Mouse (Mus musculus) cerebellum, adult (tissue): Measurements from ENCODE around the gene Ms4a4b.
"Not testable (repeated sequence)": the region's sequence is repeated elsewhere in the genome, so short reads cannot be mapped to it uniquely, and the experiment has no call there.

ENCODE experiments used
- ATAC-seq: cut with Nextera tagmentation; 2 replicates; pipeline ENCODE4 v1.9.2; 2017; ENCODE audit warnings: mild to moderate bottlenecking, moderate library complexity, mixed read lengths; ENCODE audit not compliant: insufficient number of reproducible peaks, low FRiP score, low TSS enrichment

The Ms4a4b gene

DNA sequence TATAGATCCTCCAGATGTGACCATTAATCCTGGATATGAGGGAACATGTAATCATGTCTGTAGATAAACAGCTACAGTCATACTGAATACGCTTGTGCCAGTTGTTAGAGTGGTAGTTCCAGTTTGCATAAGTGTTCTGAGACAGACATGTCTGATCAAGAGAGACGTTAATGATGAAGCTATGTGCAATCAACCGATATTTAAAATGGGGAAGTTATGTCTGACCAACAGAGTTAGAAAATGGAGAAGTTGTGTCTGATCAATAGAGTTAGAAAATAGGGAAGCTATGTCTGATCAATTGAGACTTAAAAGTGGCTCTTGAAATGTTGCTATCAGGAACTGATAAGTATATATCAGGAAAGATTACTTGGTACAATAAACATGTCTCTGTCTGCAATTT, 41.9 kb downstream of the Ms4a4b start:
- no peak for ATAC-seq

DNA sequence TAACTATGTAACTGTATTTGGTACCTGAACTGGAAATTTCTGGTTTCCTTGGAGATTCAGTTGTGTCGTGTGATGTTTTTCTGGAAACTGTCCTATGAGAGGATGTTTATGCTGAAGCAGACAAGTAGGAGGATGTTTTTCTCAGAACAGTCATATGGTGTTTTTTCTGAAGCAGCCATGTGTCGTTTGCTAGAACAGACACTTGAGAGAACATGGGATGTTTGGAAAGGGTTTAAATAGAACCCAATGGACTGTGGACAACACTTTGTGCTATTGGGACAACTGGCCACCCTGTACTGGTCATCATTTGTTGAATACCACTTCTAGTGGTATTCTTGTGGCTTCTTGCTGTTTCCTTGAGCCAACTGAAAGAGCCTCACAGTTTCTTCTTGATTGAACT, 42.4 kb downstream of the Ms4a4b start, which contains the start of gene Gm8369:
Gene Gm8369, plus strand, starts transcription at position 193 of the 400 bp plus-strand sequence.
- ATAC-seq, result no peak

DNA sequence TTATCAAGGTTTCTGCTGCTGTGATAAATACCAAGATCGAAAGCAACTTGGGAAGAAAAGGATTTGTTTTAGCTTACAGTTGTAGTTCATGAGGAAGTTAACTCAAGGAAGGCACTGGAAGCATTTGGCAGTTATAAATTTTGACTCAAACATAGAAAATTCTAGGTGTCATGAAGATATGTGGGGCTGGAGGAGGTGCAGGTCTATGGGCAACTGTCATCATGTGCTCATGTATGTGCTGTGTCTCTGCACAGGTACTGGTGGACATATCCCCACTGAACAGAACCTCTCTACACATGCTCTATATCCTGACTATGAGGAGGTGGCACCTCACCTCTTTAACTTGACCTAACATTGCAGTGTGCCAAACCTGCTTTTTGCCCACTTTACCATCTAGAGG, 43.2 kb downstream of the Ms4a4b start:
- ATAC-seq, result no peak

DNA sequence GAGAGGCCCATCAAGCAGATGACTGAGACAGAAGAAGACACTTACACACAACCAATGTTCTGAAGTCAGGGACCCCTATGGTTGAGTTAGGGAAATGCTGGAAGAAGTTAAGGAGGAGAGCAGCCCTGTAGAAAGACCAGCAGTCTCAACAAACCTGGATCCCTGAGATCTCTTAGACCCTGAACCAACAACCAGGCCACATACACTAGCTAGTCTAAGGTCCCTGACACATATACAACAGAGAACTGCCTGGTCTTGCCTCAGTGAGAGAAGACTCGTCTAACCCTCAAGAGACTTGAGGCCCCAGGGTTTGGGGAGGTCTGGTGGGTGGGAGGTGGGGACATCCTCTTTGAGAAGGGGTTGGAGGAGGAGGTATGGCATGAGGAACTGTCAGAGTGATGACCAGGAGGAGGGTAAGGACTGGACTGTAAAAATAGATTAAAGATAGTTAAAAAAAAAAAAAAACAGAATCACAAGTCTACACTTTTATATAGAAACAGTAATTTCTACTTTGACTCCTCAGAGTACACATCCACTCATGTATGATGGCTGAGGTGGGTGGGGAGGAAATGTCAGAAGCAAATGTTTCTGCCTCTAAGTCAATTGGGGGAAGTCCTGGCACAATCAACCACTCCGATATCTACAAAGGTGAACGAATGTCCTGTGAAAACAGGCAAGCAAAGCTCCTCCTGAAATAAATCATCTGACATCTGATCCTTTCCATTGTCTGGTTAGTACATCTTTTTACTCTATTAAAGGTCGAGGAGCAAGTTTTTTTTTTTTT, 48.2 kb downstream of the Ms4a4b start:
- ATAC-seq, result no peak

DNA sequence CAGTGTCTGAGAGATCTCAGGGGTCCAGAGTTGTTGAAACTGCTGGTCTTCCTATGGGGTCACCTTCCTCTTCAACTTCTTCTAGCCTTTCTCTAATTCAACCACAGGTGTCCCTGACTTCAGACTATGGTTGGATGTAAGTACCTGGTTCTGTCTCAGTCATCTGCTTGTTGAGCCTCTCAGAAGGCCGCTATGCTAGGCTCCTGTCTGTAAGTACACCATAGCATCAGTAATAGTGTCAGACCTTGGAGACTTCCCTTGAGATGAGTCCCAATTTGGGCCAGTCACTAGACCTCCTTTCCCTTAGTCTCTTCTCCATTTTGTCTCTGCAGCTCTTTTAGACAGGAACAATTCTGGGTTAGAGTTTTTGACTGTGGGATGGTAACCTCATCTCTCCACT, 49.3 kb downstream of the Ms4a4b start:
- ATAC-seq, result no peak

DNA sequence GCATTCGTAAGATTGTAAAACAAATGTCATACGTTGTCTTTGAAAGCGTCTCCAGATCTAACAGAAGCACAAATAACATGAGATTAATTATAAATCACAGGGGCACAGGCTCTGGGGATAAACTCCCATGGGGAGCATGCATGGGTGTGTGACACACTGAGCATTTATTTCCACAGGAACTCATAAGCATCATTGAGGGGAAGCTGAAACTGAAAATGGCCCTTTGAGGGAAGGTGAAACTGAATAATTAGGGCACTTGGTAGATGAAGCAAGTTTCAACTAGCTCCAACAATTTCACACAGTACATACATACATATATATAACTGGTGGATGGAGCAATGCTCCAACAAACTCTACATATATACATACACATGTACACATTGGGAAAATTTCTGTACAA, 51.2 kb downstream of the Ms4a4b start:
- no peak for ATAC-seq

DNA sequence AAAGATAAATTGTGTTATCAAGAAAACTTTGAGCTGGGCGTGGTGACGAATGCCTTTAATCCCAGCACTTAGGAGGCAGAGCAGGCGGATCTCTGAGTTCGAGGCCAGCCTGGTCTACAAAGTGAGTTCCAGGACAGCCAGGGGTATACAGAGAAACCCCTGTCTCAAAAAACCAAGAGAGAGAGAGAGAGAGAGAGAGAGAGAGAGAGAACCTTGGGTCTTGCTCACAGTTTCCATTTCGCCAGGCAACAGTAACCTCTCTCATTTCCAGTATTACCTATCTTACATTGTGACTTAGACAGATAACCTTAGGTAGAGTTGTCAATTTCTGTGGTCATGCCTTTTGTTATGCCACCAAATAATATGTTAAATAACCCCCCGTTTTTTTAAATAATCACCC, 53.0 kb downstream of the Ms4a4b start:
- no peak for ATAC-seq

DNA sequence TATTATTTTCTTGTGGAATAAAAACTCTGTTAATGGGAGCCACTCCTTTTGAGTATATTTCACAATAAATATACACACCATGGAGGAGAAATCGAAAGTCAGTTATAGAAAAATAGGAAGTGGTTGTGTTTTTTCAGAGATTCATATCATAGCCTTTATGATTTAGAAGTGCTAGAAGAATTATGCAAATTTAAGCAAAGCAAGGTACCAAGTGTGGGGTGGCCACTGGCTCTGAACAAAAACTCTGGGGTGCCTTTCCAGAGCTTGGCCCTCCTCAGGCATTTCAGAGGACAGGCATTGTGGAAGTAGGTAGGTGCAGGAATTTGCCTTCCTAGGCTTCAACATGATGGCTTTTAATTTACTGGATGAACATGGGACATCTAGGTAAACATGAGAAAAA, 53.9 kb downstream of the Ms4a4b start:
- ATAC-seq, result not testable (repeated sequence)

DNA sequence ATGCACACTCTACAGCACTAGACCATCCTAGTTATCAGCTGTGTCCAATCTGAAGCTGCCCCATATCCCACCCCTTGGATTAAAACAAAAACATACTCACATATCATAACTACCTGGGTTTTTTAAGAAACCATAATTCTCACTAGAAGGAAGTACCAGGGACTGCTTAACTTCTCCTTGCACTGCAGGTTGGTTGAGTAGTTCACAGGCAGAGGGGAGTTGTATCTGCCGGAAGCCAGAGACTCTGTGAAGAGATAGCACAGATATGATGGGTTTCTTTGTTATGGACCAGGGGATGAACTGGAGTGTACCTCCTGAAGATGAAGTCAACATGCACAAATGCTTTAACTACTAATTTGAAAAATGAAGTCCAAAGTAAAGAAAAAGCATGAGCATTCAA, 57.4 kb downstream of the Ms4a4b start:
- ATAC-seq, result no peak

DNA sequence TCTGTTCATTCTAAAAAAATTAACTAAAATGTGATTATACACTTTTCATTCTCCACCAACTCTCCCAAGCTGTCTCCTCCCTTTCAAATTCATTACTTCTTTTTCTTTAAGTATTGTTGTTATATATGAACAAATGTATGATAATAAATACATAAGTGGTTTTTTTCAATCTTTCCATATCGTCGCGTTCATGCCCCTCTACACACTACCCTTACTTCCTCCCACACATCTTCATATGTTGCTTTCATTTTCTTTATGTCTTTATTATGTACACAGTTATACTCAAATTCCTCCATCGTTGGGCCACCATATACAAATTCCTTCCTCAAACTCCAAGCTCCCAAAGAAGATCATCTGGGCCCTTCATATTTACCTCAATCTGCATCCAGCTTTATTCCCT, 58.0 kb downstream of the Ms4a4b start:
- no peak for ATAC-seq

DNA sequence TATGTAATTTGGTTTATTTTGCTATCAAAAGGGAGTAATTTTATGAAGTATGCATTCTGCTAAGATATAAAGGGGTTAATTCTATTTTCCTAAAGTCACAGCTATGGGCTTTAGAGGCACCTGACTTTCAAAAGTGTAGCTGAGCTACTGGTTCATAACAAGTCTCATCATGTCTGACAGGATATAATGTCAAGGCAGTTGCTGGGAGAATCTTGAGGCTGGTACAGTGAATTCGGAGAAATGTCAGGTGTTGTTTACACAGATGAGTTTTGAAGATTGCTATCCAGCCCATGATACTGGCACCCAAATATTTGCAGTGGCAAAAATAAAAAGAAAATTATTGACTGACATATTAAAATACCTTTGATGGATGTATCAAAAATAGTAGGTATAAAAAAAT, 61.5 kb downstream of the Ms4a4b start:
- no peak for ATAC-seq

DNA sequence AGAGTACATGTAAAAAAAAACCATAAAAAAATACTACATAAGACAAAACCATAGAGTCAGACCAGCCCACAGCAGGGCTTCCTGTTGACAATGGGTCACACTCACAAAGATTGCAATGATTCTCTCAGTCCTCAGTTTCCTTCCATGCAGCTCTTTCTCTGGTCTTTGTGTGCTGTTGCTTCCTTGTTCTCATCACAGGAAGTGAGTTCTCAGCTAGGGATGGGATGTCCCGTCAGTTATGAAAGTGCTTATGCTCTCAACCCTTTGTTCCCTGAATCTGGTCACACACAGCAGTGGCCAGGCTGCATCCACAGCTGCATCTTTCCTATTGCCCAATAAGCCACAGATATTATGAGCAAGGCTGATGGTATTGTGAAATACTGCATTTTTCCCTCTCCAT, 70.1 kb downstream of the Ms4a4b start:
- no peak for ATAC-seq

DNA sequence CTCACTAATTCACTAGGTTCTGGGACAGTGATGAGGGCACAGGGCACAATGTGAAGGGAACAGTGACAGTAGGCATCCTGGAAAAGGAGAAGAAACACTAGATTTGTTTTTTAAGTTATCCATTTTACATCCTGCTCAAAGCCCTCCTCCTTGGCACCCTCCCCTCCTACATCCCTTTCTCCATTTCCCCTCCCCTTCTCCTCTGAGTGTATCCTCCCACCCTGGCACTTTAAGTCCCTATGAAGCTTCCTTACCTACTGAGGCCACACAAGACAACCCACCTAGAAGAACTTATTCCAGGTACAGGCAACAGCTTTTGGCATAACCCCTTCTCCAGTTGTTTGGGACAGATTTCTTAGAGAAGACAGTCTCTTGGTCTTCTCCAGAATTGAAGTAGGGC, 72.9 kb downstream of the Ms4a4b start, which contains the start of gene Ms4a6b:
Gene Ms4a6b, plus strand, starts transcription at position 267 of the 400 bp plus-strand sequence.
- no peak for ATAC-seq
